Mouse (Mus musculus) common myeloid progenitor, adult 5-6 weeks (primary cell): ENCODE results near the gene Wdr20rt. TPM values are rescaled to one million over a fixed set of nuclear protein-coding genes. Genes with fewer than 3 reads are reported as not detected.
"Not testable (repeated sequence)": the region's sequence is repeated elsewhere in the genome, so short reads cannot be mapped to it uniquely, and the experiment has no call there.

Source experiments
- ATAC-seq: replicated peaks from 2 replicates; pipeline ENCODE4 v1.8.0; 2016; ENCODE audit warnings: low read depth, mild to moderate bottlenecking, moderate TSS enrichment, inconsistent platforms; ENCODE audit not compliant: poor library complexity, severe bottlenecking
- total RNA-seq: library from RNA; stranded (forward); fragments of 200-1000, 187-1606 nt; gene quantifications from 2 replicates; pipeline ENCODE4 v1.2.3, GENCODE M21; 2017

The Wdr20rt gene
- total RNA-seq = not detected in 2 replicates

- ATAC-seq = no peak
Observed at GRCm38 (mm10) chr12:65225467-65225945, at the start of gene Wdr20rt. Wdr20rt (plus strand) TSS chr12:65225517.

GRCm38 (mm10) chr12:65187365-65187764, 38.0 kb upstream of the Wdr20rt start:
- no peak for ATAC-seq

DNA sequence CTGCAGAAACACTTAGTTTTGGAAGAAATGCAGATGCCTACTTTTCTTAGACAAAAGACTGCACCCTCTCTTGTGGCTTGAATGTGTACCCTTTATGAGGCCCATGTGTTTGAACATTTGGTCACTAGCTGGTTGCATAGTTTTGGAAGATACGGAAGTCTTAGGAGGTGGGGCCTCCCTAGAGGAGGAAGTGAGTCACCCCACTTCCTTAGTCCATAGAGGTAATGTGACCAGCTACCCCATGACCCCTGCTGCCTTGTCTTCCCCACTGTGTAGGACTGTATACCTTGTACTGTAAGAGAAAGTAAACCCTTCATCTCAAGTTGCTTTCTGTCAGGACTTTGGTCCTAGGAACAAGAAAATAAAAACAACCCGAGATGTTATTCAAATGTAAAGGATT, 36.1 kb upstream of the Wdr20rt start:
- ATAC-seq = no peak

DNA sequence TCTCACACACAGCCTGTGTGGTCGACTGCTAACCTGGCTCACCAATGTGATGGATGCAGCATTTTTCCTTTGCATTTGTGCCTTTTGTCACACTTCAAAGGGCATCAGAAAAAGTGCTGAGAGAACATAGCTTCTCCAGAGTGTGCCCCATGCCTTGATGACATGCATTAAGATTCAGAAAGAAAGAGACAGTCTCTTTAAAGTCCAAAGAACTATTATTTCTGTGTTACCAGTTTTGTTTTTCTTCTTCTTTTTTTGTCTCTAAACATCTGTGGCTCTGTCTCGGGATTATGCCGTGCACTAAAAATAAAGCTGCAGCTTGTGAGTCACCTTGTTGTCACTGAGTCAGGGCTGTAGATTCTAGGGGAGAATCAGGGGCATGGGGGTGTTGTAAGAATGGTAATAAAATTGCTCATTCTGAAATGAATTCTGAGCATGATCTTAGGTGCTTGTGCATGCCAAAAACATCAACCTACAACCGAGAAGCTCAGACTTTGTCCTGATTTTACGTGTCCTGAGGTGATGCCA, 31.2 kb upstream of the Wdr20rt start:
- ATAC-seq = no peak

DNA sequence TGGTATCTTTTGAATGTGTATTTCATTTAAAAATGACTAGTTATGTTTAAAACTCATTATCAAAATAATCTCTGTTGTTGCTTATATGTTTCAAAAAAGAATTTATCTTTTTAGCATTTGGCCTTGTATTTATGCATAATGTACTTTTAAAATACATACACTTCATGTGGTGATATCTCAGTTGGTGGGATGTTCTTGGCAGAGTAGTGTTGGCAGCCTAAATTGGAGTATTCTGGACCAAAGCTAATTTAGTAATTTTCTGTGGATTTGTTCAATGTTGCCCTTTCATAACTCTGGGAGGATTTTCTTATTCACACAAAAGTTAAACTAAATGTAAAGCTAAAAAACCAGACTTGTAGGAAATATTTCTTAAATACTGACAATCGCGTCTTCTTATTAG, 23.5 kb upstream of the Wdr20rt start:
- ATAC-seq = no peak

GRCm38 (mm10) chr12:65206431-65206830, 18.9 kb upstream of the Wdr20rt start:
- ATAC-seq = no peak

- ATAC-seq = no peak
Observed at GRCm38 (mm10) chr12:65216404-65216840, 8.9 kb upstream of the Wdr20rt start.

- no peak for ATAC-seq
Observed at GRCm38 (mm10) chr12:65228628-65229027, 3.3 kb downstream of the Wdr20rt start.

- ATAC-seq = no peak
Observed at GRCm38 (mm10) chr12:65229041-65229440, 3.7 kb downstream of the Wdr20rt start.

DNA sequence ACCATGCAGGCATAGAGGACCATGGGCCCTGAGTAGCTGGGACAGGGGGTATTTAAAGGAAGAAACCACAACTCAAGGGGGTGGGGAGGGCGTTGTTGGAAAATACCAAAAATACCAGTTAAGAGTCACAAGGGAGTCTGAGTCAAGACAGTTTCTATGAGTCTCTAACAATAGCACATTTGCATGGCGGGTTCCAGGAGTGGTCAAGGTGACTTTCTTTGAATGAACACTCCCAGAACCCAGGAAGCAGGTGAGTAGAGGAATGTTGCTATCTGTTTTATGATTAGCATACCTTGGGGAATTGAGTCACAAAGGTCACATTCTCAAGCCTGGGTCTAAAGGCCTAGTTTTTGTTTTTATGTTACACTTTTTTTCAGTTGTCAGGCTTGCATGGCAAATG, 7.5 kb downstream of the Wdr20rt start:
- ATAC-seq = not testable (repeated sequence)

- no peak for ATAC-seq
Observed at GRCm38 (mm10) chr12:65250116-65250738, 24.9 kb downstream of the Wdr20rt start.

DNA sequence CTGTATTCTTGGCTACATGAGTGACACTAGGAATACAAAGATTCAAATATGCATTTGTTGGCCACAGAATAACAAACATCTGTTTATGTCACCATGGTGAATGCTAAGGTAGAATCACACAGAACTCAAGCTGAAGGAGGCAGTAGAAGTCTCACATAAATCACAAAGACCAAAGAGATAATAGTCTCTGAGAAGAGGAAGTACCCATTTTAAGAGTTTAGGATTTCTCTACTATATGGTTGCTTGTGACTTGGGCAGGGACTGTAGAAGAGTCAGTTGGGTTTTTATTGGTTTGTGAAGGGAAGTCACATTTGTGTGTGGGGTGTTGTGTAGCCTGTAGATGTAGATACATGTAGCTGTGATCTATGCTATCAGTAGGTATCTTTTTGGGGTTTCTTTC, 31.6 kb downstream of the Wdr20rt start:
- no peak for ATAC-seq

DNA sequence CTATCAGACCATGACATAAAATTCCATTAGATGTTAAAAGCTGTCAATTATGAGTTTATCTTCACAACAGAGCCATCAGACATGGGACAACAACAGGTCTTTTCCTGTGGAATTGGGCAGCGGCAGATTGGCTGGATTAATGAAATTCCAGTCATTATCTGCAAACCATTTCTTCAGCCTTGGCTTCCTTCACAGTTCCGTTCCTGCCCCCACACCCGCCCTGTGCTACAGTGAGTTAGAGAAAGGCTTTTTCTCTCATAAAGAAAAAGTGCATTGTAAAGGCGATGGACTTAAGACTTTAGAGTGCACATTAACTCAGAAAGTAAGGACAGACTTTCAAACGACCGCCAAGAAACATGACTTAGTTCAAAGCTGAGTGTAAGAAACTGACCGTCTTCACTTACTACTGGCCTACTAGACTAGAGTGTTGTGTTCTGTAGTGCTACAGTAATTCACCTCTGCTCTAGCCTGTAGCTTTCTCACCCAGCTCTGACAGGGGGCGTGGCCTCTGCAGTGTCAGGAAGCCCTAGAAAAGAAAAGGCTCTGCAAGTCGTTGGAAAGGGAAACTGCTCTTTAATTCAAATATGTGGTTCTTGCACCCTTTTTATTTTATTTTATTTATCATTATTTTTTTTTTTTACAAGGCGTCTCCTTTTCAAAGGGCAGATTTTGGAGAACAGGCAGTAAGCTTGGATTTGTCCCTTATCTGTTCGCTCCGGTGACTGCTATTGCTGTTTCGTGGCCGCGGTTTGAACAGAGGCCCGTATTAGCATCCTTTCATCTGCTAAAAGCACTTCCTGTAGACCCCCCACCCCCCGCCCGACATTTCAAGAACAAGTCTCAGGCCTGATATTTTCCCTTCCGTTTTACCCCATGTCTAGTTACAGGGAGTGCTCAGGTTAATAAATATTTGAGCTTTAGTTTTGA, 33.2 kb downstream of the Wdr20rt start:
- ATAC-seq = peak; percentile 90

DNA sequence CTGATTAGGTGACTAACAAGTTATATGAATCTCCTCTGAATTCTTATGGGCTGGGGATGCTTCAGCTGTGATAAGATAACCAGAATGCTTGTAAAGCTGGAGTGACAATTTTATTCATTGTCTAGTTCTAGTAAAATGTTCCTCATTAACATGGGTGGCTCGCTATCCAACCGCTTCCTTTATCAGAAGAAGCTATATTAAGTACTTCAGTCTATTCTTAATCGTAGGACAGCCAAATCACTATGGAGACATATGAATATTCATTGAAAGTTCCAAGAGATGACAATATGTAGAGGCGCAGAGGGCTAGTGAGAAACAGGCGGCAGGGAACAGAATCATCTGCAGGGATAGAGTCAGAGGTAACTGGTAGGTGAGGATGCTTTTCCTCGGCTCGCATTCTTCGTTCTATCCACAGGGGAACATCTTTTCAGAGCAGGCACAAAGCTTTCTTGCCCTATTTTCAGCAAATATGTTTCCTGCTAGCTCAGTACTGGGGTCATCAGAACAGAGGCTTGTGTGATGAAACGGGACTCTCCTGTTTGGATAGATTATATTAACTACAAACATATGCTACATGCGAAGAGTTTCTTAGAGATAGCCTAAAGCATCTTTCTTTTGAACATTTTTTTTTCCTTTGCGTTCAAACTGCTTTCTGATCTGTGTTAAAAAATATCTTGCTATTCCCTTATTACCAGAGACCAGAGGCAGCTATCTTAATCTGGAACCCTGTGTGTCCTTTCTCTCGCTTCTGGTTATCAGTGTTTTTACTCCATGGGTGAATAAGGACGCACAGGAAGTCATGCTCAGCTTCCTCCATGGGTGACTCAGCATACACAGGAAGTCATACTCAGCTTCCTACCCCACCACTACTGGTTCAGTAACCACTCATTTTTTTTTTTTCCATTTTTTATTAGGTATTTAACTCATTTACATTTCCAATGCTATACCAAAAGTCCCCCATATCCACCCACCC, 34.1 kb downstream of the Wdr20rt start:
- no peak for ATAC-seq

DNA sequence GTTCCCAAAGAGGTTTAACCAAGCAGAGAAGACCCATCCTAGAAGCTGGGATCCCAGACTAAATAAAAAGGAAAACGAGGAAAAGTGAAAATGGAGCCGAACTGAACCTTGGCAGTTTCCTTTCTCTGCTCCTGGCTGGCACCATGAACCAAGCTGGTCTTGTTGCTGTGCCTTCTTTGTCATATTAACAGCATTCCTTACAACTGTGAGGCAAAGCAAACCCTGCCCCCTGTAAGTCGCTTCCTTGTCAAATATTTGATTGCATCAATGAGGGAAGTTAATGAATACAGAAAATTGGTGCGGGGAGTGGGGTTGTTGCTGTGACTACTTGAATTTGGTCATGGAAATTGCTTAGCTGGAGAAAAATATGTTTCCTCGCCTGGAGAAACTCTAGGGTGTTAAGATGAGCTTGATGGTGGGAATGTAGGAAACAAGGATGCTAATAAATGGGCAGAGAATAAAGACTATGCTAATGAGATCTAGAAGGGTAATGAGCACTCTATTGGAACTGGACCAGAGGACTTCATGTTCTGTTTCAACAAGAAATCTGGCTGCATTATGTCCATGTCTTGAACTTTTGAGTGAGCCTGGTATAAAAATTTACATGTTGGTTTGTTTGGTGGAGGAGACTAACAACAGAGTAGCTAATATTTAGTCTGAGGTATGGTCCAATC, 43.1 kb downstream of the Wdr20rt start:
- ATAC-seq = no peak

DNA sequence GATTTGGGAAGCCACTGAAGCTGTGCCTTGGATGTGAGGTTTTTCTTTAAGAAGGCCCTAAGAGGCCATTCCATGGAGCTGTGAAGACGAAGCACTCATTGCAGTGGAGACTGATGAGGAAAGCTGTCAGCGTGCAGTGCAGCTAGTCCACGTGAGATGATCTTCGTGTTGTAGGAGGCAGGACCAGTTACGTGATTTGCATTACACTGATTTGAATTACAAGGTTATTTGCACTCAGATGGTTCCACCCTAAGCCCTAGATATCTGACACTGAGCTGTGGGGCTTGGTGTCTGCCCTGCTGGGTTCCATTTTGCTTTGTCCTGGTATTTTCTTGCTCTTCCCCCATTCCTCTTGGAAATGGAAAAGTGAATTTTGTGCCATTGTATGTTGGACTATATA, 44.1 kb downstream of the Wdr20rt start:
- ATAC-seq = no peak

DNA sequence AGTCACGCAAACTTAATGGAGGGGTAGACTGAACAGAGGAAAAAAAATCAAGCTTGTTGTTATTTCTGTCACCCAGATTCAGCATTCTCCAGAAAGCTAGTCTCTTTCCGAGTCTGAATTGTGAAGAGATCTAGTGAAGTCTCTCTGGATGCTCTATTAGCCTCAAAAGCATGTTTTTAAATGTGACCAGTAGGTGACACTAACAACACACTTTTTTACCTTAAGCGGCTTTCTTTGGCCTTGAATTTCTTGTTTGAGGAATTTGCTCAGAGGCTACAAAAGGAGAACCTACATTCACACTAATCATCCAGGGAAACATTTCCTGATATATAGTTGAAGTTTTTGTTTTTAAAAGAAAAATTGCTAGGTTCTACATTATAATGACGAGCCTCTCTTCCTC, 48.5 kb downstream of the Wdr20rt start:
- ATAC-seq = 0 out of 2 replicates have a peak, but pooled peaks have one; percentile 45
